Mouse (Mus musculus): ENCODE results near the gene CN725425.

DNA sequence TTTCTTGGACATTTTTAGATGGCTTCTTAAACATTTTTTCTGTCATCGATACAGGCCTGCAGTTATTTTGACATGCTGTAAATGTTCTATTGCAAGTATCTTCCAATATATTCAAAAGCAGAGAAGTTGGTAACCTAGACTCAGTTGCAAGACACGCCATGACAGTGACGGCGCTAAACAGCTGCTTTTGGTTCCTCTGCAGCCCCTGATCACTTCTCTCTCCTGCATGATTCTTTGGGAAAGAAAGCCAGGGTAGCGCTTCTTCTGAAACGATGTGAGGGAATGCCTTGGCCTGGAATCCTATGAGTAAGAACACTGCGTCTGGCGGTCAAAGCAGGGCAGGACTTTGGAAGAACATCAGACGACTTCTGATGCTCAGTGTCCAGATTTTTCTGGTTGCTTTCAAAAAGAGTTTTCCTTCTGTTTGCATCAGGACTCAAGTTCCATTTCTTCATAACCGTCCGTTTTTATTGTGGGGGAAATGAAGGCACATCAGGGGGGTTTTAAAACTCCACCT is 100.1 kb downstream of the CN725425 start:
- TF ChIP-seq EP300 (IDR thresholded peaks at IDR 0.05) (peak; percentile 32; the same call in 1 of the 2 replicates), CTCF (IDR thresholded peaks at IDR 0.05) (no peak)
